9 mouse cellular contexts compared by ENCODE assay signal in genomic region chr9:37124696-37125480, GRCm38 (mm10). TPM values are rescaled to one million over a fixed set of nuclear protein-coding genes. Genes with fewer than 3 reads are reported as not detected.
DNase-seq lines count a peak whose midpoint lies in the region; ATAC-seq and TF ChIP-seq lines count a peak whose summit lies in the region.
"Had no signal": no experiment of that assay in that cellular context is flagged by ENCODE, and none has a peak within 500 bp of the region (broad histone marks: within the 10 kb centered on the region; RNA-seq: fewer than 3 reads in every experiment).

No protein-coding gene starts in this region.

- peak; percentile 20 to 39 for DNase-seq in heart, adult 9 months (ENCODE audit: low spot score in 2 of 2)
- DNase-seq in heart, embryonic 10.5 days (ENCODE audit: low spot score), result no peak
- no peak for DNase-seq in lung, embryonic 14.5 days
- DNase-seq in lung, postnatal 4 days, result no peak
- DNase-seq in cerebellum, adult 9-11 months, result peak; percentile 72
- no peak for DNase-seq in layer of hippocampus, postnatal 36 days
- no peak for DNase-seq in adrenal gland, adult (ENCODE audit: inconsistent age in 2 of 2, low spot score in 1 of 2)
- DNase-seq: adrenal gland, adult 2 months had no signal

- H3K9me3 ChIP-seq in heart, embryonic 10.5 days, result no peaks in the 10 kb centered on the region
- H3K9me3 ChIP-seq in lung, embryonic 14.5 days (ENCODE audit: low read depth, low read length), result no peaks in the 10 kb centered on the region

- no peak overlapping the region for H3K4me3 ChIP-seq in heart, embryonic 10.5 days
- no peak overlapping the region for H3K4me3 ChIP-seq in lung, embryonic 14.5 days (ENCODE audit: low read depth, low read length)

- TF ChIP-seq CTCF in lung, embryonic 14.5 days (IDR thresholded peaks at IDR 0.05; ENCODE audit: low read depth), result peak; percentile 30; the same call in 1 of the 2 replicates

- H3K36me3 ChIP-seq in heart, embryonic 10.5 days, result no peaks in the 10 kb centered on the region
- H3K36me3 ChIP-seq in lung, embryonic 14.5 days (ENCODE audit: insufficient read depth), result no peaks in the 10 kb centered on the region

- H3K9ac ChIP-seq in lung, embryonic 14.5 days, result no peak overlapping the region

- no peak for ATAC-seq in lung, embryonic 14.5 days (ENCODE audit: insufficient read depth)
- 0 out of 2 replicates have a peak, but pooled peaks have one; percentile 34 for ATAC-seq in megakaryocyte progenitor cell, adult 5-6 weeks (replicated peaks; ENCODE audit: poor library complexity)

- H3K27ac ChIP-seq in heart, embryonic 10.5 days, result no peak overlapping the region
- no peak overlapping the region for H3K27ac ChIP-seq in lung, embryonic 14.5 days (ENCODE audit: low read depth)

- H3K4me2 ChIP-seq in lung, embryonic 14.5 days, result no peak overlapping the region

- no peaks in the 10 kb centered on the region for H3K27me3 ChIP-seq in heart, embryonic 10.5 days (ENCODE audit: insufficient read depth, poor library complexity, severe bottlenecking)
- no peaks in the 10 kb centered on the region for H3K27me3 ChIP-seq in lung, embryonic 14.5 days (ENCODE audit: insufficient read depth, low read length)

- peaks cover 3% of the 10 kb centered on the region; the same call in 1 of the 2 replicates for H3K4me1 ChIP-seq in heart, embryonic 10.5 days
- no peaks in the 10 kb centered on the region for H3K4me1 ChIP-seq in lung, embryonic 14.5 days (ENCODE audit: insufficient read depth)

- 81% methylated on average over 8 of the region's 8 CpGs for WGBS in heart, embryonic 10.5 days
- 71% methylated on average over 8 of the region's 8 CpGs for whole genome bisulfite sequencing in lung, embryonic 14.5 days

RNA-seq across cellular contexts. Expression of gene Pknox2, which starts 22.3 kb away (rescaled TPM):
- polyA plus RNA-seq in heart, embryonic 10.5 days (2016; fragmentation: Nextera tagmentation; extraction: Ambion mirVana), result 8.8 and 9.1 TPM in 2 replicates
- 6.7 and 7.1 TPM in 2 replicates for polyA plus RNA-seq in lung, embryonic 14.5 days (2014; fragmentation: Nextera tagmentation; extraction: Ambion mirVana)
- 0.20 TPM in 1 of 2 replicates, not detected in the other for total RNA-seq in megakaryocyte progenitor cell, adult 5-6 weeks (2015)
- total RNA-seq in megakaryocyte progenitor cell, adult 5-6 weeks (2017), result not detected in 2 replicates
- total RNA-seq in layer of hippocampus, postnatal 36 days (2021), result 10 to 100 TPM; 32.7 to 38.3 TPM

Comparison
In these comparisons a context has a peak if more than half of its experiments do, and no peak if none do; other contexts are left out.
1. DNase-seq: peak in heart, adult 9 months (2 of 2) and cerebellum, adult 9-11 months (single experiment); none in heart, embryonic 10.5 days (single experiment), lung, embryonic 14.5 days (single experiment), lung, postnatal 4 days (0 of 2), layer of hippocampus, postnatal 36 days (0 of 2) and adrenal gland, adult (0 of 2).
2. RNA of gene Pknox2, which starts 22.3 kb away (total RNA-seq): 32.7 to 38.3 TPM in layer of hippocampus, postnatal 36 days; 0.20 TPM in megakaryocyte progenitor cell, adult 5-6 weeks; every median in the first group is over 10 times any median in the second.